ENCODE assay signal across 18 mouse cellular contexts in the genomic region with DNA sequence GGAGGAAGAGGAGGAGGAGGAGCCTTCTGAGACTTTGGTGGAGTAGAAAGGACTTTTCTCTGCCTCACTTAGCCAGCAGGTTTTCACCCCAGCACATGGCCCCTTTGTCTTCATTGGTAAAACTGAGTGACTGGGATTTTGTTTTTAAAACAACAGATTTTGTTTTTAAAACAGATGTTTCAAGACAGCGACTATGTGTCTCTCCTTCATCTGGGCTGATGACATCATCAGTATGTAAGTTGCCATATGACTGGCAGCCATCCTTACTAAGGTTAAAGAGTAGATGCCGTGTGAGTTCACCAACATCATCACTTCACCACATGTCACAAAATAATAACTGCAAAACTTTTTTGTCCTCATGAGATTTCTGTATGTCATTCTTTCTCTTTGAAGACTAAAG. TPM values are rescaled to one million over a fixed set of nuclear protein-coding genes. Genes with fewer than 3 reads are reported as not detected.
"Had no signal": no experiment of that assay in that cellular context is flagged by ENCODE, and none has a peak within 500 bp of the region (broad histone marks: within the 10 kb centered on the region; RNA-seq: fewer than 3 reads in every experiment).

No protein-coding gene starts in this region.

- DNase-seq: kidney, adult 11 months; kidney, adult 9 months; kidney, postnatal 14 days; kidney, postnatal 4 days; liver; lung, adult 18-20 months; lung, postnatal 10 days; lung, postnatal 36 days had no signal

- ATAC-seq: liver, embryonic 12.5 days; midbrain, embryonic 13.5 days; midbrain, embryonic 16.5 days had no signal

RNA-seq across cellular contexts. Expression of gene H2-Q2, which starts 12.0 kb away (rescaled TPM):
- total RNA-seq: monocyte, adult 5-6 weeks had no signal

RNA-seq across cellular contexts. Expression of gene H2-Q1, which starts 33.9 kb away (rescaled TPM):
- polyA plus RNA-seq: kidney, embryonic 16.5 days; limb, embryonic 10.5 days; midbrain, embryonic 10.5 days; neural tube, embryonic 11.5 days; neural tube, embryonic 14.5 days; spleen, adult 2 months had no signal
